Mouse (Mus musculus) small intestine, adult 2 months (tissue): Measurements from ENCODE around the gene Banp.

Experiments used
- CTCF ChIP-seq: fragments of 200-500 bp; IDR thresholded peaks from 2 replicates; pipeline ENCODE4 v1.5.1; 2012; ENCODE audit warnings: low read depth, mild to moderate bottlenecking, control low read depth, inconsistent platforms, low read length, moderate library complexity, mixed read lengths; ENCODE audit not compliant: insufficient replicate concordance, insufficient read length; ENCODE audit errors: extremely low read depth
- POLR2A ChIP-seq: fragments of 200-500 bp; IDR thresholded peaks from 2 replicates; pipeline ENCODE4 v1.6.1; 2012; ENCODE audit warnings: low read depth, mild to moderate bottlenecking, control low read depth, inconsistent platforms, low read length, moderate library complexity

GRCm38 (mm10) chr8:122036325-122036724 lies 86.8 kb downstream of the Banp start:
- no peak for TF ChIP-seq POLR2A
- no peak for TF ChIP-seq CTCF
